Mouse (Mus musculus) midbrain, embryonic 13.5 days (tissue): ENCODE data around the gene Llgl2. TPM values are rescaled to one million over a fixed set of nuclear protein-coding genes. Genes with fewer than 3 reads are reported as not detected.

Source experiments
- ATAC-seq: fragments of 200-750 bp; cut with Nextera tagmentation; 2 replicates; pipeline ENCODE4 v1.8.0; 2017; ENCODE audit warnings: mild to moderate bottlenecking, moderate TSS enrichment, moderate library complexity
- H3K27ac ChIP-seq: fragments of 300-500 bp; sonication (generic); 2 replicates; pipeline ENCODE4 v1.5.1; 2015; ENCODE audit warnings: inconsistent platforms, mild to moderate bottlenecking, moderate library complexity
- H3K27me3 ChIP-seq: fragments of 300-500 bp; sonication (generic); 2 replicates; pipeline ENCODE4 v1.6.1; 2015; ENCODE audit warnings: mild to moderate bottlenecking, inconsistent platforms
- H3K36me3 ChIP-seq: fragments of 300-500 bp; sonication (generic); 2 replicates; pipeline ENCODE4 v1.6.1; 2015; ENCODE audit warnings: mild to moderate bottlenecking, inconsistent platforms
- H3K4me1 ChIP-seq: fragments of 300-500 bp; sonication (generic); replicated peaks from 2 replicates; pipeline ENCODE4 v1.6.1; 2015; ENCODE audit warnings: inconsistent platforms
- H3K4me2 ChIP-seq: fragments of 300-500 bp; sonication (generic); replicated peaks from 2 replicates; pipeline ENCODE4 v1.6.1; 2015; ENCODE audit warnings: moderate library complexity, mild to moderate bottlenecking, inconsistent platforms
- H3K4me3 ChIP-seq: fragments of 300-500 bp; sonication (generic); replicated peaks from 2 replicates; pipeline ENCODE4 v1.5.1; 2015; ENCODE audit warnings: mild to moderate bottlenecking, inconsistent platforms
- H3K9ac ChIP-seq: fragments of 300-500 bp; sonication (generic); replicated peaks from 2 replicates; pipeline ENCODE4 v1.6.1; 2015; ENCODE audit warnings: mild to moderate bottlenecking, inconsistent platforms
- H3K9me3 ChIP-seq: fragments of 300-500 bp; sonication (generic); 2 replicates; pipeline ENCODE4 v1.6.1; 2016; ENCODE audit warnings: mild to moderate bottlenecking, inconsistent platforms
- WGBS: fragments of 180-500 bp; shearing (Covaris S2); methylation state at CpG from one replicate; pipeline ENCODE4 v1.1.7; 2015; 5-methylcytosine and 5-hydroxymethylcytosine counted together
- polyA plus RNA-seq: library from polyadenylated mRNA; unstranded; fragments of >200 nt; fragmentation: Nextera tagmentation; extraction: Ambion mirVana; gene quantifications from 2 replicates; pipeline ENCODE4 v1.2.1, GENCODE M21; 2015

Gene Llgl2
- polyA plus RNA-seq, 1 experiment from 2014 or later = 0.66 TPM

DNA sequence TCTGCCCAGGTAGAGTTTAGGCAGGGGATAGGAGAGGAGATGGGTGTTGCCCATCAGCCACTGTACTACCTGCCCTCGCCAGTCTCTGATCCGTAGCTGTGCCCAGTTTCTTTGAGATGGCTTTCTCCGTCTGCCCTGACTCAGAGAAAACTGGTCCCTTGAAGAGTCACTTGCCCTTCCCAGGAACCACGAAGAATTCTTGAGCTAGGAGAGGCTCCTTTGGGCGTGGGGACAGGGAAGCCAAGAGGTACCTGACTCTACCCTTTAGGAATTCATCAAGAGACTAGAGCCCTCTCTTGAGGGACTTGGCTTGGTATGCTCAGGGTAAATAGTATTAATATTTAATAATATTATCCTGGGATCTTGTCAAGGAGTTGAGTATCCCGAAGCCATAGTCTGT lies 3.8 kb downstream of the Llgl2 start:
- Histone ChIP-seq H3K4me1 (peaks cover 13% of the 10 kb centered on the region), H3K4me3 (no peak overlapping the region), H3K36me3 (peaks cover 2% of the 10 kb centered on the region), H3K27me3 (peaks cover 91% of the 10 kb centered on the region), H3K4me2 (no peak overlapping the region), H3K27ac (no peak overlapping the region), H3K9me3 (no peaks in the 10 kb centered on the region), H3K9ac (no peak overlapping the region)
- ATAC-seq = no peak
- 80% methylated on average over 6 of the region's 6 CpGs for WGBS

DNA sequence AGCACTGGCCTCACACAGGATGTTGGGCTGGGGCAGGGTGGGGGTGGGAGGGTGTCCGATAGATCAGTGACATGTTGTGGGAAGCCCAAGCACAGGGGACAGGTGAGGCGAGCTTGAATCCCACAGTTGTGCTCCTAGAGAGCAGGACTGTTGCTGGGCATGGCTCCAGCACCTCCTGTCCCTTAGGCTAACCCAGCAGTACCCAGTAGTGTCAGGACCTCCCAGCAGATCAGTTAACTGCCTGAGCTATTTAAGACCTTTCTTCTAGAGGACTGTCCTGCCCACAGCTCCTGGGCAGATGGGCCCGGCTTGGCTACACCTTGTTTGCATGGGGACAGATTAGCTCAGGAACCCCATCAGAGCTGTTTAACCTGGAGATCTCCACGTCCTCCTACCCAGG lies 5.2 kb downstream of the Llgl2 start:
- Histone ChIP-seq H3K27ac (no peak overlapping the region), H3K4me1 (peaks cover 10% of the 10 kb centered on the region), H3K36me3 (no peaks in the 10 kb centered on the region), H3K9me3 (no peaks in the 10 kb centered on the region), H3K4me2 (no peak overlapping the region), H3K9ac (no peak overlapping the region), H3K4me3 (no peak overlapping the region), H3K27me3 (peaks cover 89% of the 10 kb centered on the region)
- WGBS = 74% methylated on average over 4 of the region's 4 CpGs
- ATAC-seq = no peak

DNA sequence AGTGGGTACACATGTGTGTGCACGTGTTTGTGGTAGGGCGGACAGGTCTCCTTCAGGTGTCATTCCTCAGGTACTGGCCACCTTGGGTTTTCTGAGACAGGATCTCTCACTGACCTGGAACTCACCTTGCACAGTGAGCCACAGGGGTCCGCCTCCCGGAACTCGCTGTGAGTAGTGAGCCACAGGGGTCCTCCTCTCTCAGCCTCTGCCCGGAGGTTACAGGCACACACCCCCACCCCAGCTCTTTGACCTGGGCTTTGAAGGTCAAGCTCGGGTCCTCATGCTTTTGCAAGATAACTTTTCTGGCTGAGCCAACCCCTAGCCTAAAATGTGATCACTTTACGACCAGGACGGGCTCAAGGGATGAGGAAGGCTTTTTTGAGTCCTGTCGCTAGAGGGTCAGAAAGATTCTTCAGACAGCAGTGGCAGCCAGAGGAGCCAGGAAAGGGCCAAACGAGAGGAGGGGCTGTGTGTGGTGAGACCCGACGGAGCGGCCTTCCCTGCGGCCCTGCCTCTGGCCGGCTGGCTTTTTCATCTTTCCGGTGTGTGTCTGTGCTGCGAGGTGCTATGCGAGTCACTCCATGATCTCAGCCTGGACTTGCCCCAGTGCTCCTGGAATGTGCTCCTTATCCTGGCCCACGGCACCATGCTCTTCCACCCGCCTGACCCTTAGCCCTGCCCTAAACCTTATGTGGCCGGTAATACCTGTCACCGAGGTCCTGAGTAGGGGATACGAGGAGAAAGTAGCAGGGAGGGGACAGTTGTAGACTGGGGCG lies 6.9 kb downstream of the Llgl2 start:
- 21% methylated on average over 25 of the region's 25 CpGs for WGBS
- Histone ChIP-seq H3K4me2 (no peak overlapping the region), H3K27ac (no peak overlapping the region), H3K9ac (no peak overlapping the region), H3K4me3 (no peak overlapping the region), H3K4me1 (peaks cover 9% of the 10 kb centered on the region), H3K9me3 (no peaks in the 10 kb centered on the region), H3K27me3 (peaks cover 72% of the 10 kb centered on the region), H3K36me3 (no peaks in the 10 kb centered on the region)
- no peak for ATAC-seq

DNA sequence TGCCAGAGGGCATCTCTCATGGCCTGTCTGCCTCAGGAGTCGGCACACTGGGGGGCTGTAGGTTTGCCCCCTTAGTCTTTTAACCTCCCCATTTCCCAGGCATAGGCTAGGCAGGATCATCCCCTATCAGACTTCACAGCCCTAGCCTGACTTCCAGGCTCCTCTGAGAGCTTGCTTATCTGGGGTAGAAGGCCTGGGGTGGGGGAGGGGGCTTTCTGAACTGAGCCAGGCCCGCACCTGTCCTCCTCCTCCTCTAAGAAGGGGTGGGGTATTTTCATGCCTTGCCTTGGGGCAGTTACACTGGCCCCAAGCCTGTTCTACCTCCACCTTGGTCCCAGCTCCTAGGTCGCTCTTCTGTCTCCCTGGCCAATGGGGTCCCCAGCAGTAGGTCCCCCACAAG lies 7.7 kb downstream of the Llgl2 start:
- Histone ChIP-seq H3K4me1 (peaks cover 9% of the 10 kb centered on the region), H3K4me3 (no peak overlapping the region), H3K27ac (no peak overlapping the region), H3K4me2 (no peak overlapping the region), H3K9me3 (no peaks in the 10 kb centered on the region), H3K27me3 (peaks cover 69% of the 10 kb centered on the region), H3K9ac (no peak overlapping the region), H3K36me3 (no peaks in the 10 kb centered on the region)
- no peak for ATAC-seq
- WGBS = 55% methylated on average over 3 of the region's 3 CpGs

DNA sequence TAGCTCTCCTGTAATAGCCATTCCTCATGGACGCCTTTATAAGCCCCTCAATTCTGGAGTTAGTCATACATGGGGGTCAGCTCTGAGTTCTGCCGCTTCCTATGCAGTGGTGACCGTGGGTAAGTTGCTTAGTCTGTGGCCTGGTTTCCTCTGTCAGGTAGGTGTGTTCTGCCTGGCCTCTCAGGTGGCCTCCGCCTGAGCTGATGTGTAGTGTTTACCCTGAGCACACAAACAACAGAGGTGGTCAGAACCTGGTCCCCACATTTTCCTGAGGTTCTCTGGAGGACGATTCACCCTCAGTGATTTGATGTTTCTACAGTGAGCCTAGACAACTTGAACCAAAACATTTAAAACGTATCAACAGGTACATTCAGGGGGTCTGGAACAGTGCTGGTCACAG lies 8.2 kb downstream of the Llgl2 start:
- Histone ChIP-seq H3K36me3 (no peaks in the 10 kb centered on the region), H3K27ac (no peak overlapping the region), H3K9ac (no peak overlapping the region), H3K4me3 (no peak overlapping the region), H3K4me1 (peaks cover 9% of the 10 kb centered on the region), H3K4me2 (no peak overlapping the region), H3K9me3 (no peaks in the 10 kb centered on the region), H3K27me3 (peaks cover 64% of the 10 kb centered on the region)
- 72% methylated on average over 6 of the region's 6 CpGs for WGBS
- no peak for ATAC-seq

DNA sequence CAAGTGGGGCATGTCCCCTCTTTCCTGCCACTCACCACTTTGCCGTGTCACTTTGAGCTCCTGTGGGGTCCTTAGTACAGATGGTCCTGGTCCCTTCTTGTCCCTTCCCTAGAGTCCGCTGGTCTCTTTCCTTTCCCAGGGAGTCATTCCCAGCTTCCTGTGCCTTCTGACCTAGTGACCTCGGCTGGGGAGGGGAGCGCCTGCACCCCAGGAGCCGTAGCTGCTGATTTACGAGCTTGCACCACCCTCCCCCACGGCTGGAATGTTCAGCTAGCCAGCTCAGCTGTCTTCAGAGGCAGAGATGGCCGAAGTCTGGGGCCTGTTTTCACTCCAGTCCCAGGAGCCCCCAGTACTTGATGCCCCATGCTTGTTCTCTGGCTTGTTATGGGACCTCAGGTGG lies 8.7 kb downstream of the Llgl2 start:
- Histone ChIP-seq H3K4me3 (no peak overlapping the region), H3K4me2 (no peak overlapping the region), H3K27ac (no peak overlapping the region), H3K36me3 (no peaks in the 10 kb centered on the region), H3K9ac (no peak overlapping the region), H3K4me1 (peaks cover 9% of the 10 kb centered on the region), H3K27me3 (peaks cover 62% of the 10 kb centered on the region), H3K9me3 (no peaks in the 10 kb centered on the region)
- WGBS = 20% methylated on average over 8 of the region's 8 CpGs
- no peak for ATAC-seq

DNA sequence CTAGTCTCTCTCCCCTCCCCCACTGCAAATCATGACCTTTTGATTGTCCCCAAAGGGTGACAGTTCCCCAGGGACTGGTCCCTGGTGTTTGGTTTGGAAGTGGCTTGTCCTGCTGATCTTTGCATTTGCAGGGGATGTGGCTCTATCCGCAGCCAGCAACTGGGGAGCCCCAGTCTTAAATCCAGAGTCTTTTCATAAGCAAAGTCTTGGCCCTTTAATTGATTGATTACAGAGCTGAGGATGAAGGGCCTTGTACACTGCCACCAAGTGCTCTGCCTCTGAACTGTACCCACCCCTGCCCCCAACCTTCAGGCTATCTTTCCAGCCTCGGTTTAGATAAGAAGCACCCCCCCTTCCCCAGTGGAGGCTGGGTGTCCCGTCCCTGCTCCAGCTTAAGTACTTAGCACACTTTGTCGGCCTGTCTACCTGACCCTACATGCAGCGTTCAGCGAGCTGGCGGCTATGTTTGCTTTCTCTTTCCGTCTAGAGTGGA lies 9.2 kb downstream of the Llgl2 start:
- peaks cover 62% of the 10 kb centered on the region for H3K27me3 ChIP-seq
- H3K27ac ChIP-seq = no peak overlapping the region
- ATAC-seq = no peak
- 25% methylated on average over 8 of the region's 8 CpGs for WGBS
- H3K36me3 ChIP-seq = no peaks in the 10 kb centered on the region
- no peak overlapping the region for H3K9ac ChIP-seq
- H3K4me1 ChIP-seq = peaks cover 9% of the 10 kb centered on the region
- H3K4me2 ChIP-seq = no peak overlapping the region
- H3K4me3 ChIP-seq = no peak overlapping the region
- no peaks in the 10 kb centered on the region for H3K9me3 ChIP-seq

DNA sequence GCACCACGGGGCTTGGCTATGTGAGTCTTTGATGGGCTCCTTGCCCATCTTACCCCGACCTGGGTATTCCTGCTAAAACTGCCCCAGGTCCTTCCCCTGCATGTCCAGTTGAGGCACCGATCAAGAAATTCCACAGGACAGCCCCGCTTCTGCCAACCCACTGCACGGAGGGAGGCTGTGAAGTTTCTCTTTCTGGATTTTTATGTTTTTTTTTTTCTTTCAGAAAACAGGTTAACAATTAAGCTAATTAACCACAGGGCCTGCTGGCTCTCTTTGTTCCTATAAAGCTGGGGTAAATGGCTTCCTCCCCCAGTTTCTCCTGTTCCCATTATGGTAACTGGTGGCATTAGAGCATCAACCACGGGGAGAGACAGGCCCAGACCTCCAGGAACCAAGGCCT lies 10.2 kb downstream of the Llgl2 start:
- Histone ChIP-seq H3K4me1 (peaks cover 9% of the 10 kb centered on the region), H3K4me2 (no peak overlapping the region), H3K27me3 (peaks cover 54% of the 10 kb centered on the region), H3K9me3 (no peaks in the 10 kb centered on the region), H3K9ac (no peak overlapping the region), H3K27ac (no peak overlapping the region), H3K4me3 (no peak overlapping the region), H3K36me3 (no peaks in the 10 kb centered on the region)
- no peak for ATAC-seq
- WGBS = 69% methylated on average over 6 of the region's 6 CpGs

DNA sequence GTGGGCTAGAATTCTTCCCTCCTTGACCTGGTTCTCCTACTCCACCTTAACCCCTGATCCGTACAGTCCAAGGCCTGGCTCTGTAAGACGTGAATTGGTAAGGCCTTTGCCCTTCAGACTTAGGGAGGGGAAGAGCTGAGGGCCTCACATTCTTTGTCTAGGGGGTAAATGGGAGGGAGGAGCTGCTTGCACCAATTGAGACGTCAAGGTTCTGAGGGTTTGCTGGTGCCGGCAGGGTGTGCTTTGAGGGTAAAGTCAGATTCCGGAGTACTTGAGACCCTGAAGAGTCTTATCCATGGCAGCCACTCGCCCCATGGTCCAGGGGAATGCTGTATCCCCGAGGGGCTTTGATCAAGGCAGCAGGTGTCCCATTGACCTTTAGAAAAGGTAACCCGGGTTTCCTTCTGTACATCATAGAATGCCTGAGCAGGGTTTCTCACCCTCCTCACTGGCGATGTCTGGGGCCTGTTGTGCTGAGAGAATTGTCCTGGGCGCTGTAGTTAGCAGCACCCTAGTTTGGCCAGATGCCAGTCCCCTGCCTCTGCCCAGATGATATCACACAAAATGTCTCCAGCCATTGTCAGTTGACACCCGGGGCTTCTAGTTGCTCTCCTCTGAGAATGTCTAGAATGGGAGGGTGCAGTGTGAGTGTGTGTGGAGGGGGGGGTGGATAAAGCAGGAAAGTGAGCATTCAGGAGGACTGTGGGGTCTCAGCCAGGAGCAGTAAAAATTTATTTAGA lies 13.0 kb downstream of the Llgl2 start:
- H3K9ac ChIP-seq = no peak overlapping the region
- no peaks in the 10 kb centered on the region for H3K9me3 ChIP-seq
- no peak overlapping the region for H3K27ac ChIP-seq
- peaks cover 26% of the 10 kb centered on the region for H3K27me3 ChIP-seq
- ATAC-seq = no peak
- H3K4me3 ChIP-seq = no peak overlapping the region
- 27% methylated on average over 11 of the region's 11 CpGs for WGBS
- H3K4me1 ChIP-seq = peaks cover 9% of the 10 kb centered on the region
- H3K4me2 ChIP-seq = no peak overlapping the region
- no peaks in the 10 kb centered on the region for H3K36me3 ChIP-seq

DNA sequence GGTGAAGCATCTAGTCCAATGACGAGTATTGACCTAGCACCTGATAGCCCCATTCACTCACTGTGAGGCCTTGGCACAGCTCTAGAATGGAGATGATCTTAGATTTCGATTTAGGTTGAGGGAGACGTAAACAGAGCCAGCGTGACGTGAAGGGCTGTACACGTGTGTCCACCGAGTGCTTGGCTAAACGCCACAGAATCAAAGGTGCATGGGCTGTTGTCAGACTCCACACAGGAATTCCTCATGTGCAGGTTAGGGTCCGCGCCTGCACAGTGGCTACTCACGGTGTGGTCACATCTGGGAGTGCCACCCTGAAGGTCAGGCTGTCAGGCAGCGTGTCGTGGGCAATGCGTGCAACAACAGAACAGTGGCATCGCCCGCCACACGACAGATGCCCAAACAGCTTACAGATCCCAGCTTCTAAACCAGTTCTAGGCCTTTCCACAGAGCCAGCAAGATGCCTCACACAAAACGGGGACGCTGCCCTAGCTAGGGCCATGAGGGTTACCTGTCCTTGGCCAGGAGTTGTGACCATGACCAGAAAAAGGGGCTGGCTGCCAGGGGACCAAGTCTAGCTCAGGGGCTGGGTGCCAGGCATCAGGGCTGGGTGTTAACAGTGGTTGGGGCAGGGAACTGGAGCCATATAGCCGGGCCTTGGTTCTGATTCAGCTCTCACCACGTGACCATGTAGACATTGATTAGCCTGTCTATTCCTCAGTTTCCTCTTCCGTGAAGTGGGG lies 13.9 kb downstream of the Llgl2 start:
- ATAC-seq = no peak
- H3K27me3 ChIP-seq = peaks cover 21% of the 10 kb centered on the region
- H3K9ac ChIP-seq = no peak overlapping the region
- H3K4me3 ChIP-seq = no peak overlapping the region
- H3K27ac ChIP-seq = no peak overlapping the region
- H3K36me3 ChIP-seq = no peaks in the 10 kb centered on the region
- no peaks in the 10 kb centered on the region for H3K9me3 ChIP-seq
- WGBS = 94% methylated on average over 22 of the region's 22 CpGs
- H3K4me2 ChIP-seq = no peak overlapping the region
- H3K4me1 ChIP-seq = peaks cover 15% of the 10 kb centered on the region

DNA sequence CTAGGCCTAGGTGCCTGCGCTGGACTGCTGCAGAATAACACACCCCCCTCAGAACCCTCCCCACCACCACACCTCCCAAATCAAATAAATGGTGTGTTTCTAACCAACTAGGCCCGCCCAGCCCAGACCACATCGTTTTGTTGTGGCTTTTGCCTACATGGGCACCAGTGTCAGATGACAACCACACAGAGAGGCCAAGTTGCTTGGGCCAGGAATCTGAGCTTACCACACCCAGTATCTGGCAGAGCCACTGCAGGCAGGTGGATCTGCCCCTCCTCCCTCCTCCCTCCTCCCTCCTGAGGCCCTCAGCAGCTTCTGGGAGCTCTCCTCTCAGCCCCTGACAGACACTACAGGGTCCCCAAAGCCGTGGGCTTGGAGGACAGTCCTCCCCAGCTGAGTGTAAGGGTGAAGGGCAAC lies 15.1 kb downstream of the Llgl2 start:
- Histone ChIP-seq H3K4me2 (no peak overlapping the region), H3K9ac (no peak overlapping the region), H3K36me3 (no peaks in the 10 kb centered on the region), H3K9me3 (no peaks in the 10 kb centered on the region), H3K27ac (no peak overlapping the region), H3K27me3 (peaks cover 10% of the 10 kb centered on the region), H3K4me1 (peaks cover 10% of the 10 kb centered on the region), H3K4me3 (no peak overlapping the region)
- 59% methylated on average over 4 of the region's 4 CpGs for WGBS
- no peak for ATAC-seq

DNA sequence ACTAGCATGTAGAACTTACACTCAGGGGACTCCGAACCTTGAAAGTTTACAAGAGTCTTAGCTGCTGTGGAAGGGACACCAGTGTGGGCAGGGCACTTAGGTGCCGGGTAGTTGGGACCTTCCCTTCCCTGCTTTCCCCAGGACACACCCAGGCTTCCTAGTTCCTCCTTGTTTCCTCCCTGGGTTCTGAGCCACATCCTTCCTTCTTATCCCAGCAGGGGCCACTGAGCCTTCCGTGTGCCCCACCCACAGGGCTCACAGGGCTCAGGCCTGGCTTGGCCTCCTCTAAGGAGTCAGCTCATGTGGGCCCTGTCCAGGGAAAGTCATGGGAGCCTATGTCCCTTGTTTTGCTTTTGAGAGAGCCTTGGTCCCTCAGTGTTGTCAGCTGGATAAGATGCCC lies 15.9 kb downstream of the Llgl2 start:
- H3K27ac ChIP-seq = no peak overlapping the region
- H3K36me3 ChIP-seq = no peaks in the 10 kb centered on the region
- H3K4me1 ChIP-seq = peaks cover 12% of the 10 kb centered on the region
- H3K9me3 ChIP-seq = no peaks in the 10 kb centered on the region
- no peak overlapping the region for H3K4me2 ChIP-seq
- H3K27me3 ChIP-seq = peaks cover 9% of the 10 kb centered on the region
- ATAC-seq = no peak
- no peak overlapping the region for H3K9ac ChIP-seq
- H3K4me3 ChIP-seq = no peak overlapping the region
- WGBS = 55% methylated on average over 3 of the region's 3 CpGs
